Mouse (Mus musculus) right cerebral cortex, postnatal 25 days (tissue): Measurements from ENCODE around the gene Plxdc1.

Experiments used
- DNase-seq: peaks from one replicate; pipeline ENCODE4 v3.0.0; 2022

Plxdc1 gene

DNA sequence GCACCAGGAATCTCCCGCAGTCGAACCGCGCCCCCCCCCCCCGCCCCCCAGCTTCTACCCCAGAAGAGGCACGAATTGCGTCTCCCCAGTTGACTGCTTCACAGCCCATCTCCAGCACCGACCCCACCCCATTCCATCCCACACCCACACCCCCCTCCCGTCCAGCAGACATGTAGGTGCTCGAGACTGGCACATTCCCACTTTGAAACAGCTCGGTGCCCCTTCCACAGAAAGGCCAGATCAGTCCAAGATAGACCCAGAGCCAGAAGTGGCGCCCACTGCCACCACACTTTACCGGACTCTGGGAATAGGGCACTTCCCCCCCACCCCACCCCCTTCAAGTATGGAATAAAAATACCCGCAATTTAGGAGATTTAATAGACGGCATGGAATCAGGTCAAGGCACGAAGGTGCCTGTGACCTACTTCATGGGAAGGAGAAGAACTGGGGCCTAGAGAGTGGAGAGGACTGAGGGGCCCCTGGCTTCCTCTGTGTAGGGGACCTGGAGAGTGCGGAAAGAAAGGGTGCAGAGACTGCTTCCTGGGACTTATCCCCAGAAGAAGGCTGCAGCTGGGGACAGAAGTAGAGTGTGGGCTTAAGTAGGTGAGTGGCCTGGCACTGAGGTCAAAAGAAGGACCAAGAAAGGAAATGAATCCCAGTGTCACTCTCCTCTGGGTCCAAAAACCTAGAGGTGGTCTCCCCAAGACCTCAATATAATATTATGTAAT is 658 bp upstream of the Plxdc1 start:
- DNase-seq, result no peak

DNA sequence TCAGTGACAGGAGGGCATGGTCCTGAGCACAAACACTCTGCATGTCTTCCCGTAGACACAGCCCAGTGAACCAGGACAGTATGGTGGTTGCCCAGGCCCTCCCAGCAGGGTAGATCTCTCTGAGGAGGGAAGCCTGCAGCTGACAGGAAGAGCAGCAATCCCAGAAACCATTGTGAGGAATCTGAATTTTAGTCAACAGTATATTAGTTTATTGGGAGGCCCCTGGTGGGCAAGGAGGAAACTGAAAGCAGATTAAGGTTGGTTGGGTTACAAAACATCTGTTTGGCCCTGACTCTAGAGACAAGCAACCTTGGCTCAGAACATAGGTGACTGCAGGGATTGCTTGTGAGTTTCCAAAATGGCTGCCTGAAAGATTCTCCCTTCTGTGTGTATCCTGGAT is 2.3 kb downstream of the Plxdc1 start:
- no peak for DNase-seq

DNA sequence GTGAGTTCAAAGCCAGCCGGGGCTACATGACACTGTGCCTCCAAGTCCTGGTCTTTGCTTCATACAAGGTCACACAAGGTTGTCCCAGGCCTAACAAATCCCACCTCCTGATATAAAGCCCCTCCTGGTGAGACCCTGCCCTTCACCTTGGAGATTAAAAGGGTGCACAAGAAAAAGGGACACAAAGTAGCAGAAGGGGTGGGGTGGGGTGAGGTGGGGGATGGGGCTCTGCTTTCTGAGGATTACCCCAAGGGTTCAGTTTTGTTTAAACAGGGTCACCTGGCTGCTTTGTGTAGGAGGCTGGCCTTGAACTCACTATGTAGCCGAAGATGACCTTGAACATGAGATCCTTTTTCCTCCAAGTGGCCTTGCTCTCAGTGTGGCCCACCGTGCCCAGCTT is 2.7 kb downstream of the Plxdc1 start:
- no peak for DNase-seq

DNA sequence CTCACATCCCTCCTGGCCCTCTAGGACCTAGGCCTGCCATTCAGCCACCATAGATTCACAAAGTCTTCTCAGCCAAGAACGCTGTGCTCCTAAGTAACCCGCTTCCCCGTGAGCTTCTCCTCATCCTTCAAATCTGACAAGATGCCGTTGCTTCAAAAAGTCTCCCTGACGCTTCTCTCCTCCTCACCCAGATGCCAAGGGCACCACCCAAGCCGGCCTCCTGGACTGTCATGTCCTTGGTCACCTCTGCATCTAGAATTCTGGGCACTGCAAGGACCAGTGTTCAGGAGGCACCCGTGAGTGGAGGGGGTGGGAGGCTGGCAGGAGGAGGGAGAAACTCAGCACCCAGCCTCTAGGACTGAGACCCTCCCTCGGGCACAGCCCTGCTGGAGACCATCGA is 3.5 kb downstream of the Plxdc1 start:
- no peak for DNase-seq

DNA sequence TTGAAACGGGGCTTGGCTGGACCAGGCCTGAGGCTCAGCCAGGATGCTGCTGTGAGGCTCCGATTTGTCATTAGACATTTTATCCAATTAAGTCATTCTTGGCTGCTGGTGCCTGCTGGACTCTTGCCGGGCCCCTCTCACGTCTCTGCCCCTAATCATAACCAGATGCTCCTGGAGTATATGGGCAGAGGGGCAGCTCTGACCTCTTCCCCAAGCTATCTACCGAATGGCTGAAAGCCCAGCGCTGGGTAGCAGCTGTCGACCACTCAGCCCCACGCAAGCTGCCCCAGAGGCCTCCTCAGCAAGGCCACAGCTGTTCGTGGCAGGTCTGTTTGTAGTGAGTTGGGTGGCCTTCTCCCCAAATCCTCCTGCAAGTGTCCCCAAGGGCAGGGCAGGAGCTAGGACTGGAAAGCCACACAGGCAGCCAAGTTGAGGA is 5.7 kb downstream of the Plxdc1 start:
- DNase-seq, result no peak

DNA sequence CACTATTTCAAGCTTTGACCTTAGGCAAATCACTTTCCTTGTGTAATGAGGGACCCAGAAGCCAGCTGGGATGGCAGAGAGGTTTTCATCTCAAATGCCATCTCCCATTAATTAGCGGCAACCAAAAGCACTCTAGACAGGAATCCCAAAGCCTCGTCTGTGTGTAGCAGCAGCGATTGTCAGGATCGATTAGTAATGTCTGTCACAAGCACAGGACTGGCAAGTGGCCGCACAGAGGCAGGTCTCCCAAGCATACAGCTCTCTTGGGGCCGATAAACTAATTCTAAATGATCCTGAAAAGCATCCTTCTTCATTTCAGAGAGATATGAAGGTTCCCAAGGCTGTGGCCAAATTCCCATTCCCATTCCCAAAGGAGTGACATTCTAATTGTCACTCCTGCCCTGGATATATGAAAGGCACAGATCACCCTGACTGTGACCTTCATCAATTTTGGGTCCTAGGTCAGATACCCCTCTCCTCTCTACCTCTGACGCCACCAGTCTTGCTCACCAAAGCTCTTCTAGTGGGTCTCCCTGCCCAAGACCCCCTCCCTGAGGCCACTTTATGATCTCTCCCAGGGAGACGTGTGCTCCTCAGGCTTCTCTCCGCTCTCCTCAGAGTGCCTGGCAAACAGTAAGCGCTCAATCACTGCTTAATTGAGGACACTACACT is 6.3 kb downstream of the Plxdc1 start:
- no peak for DNase-seq

DNA sequence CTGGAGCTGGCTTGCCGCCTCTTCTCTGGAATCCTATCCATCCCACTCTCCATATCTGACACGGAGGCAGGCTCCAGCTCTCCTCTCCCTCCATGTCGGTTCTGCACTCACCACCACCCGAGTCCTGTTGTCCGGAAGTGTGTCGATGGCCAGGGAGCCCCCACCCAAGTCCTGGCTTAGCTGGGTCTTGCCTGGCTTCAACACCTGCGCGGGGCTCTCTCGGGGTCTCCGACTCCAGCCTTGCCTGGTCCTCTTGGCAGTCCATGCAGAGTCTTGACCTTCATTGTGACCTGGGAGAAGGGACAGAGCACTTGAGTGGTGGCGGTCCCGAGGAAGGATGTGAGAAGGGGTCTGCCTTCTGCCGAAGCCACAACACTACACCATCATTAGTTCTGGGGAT is 7.9 kb downstream of the Plxdc1 start:
- no peak for DNase-seq

DNA sequence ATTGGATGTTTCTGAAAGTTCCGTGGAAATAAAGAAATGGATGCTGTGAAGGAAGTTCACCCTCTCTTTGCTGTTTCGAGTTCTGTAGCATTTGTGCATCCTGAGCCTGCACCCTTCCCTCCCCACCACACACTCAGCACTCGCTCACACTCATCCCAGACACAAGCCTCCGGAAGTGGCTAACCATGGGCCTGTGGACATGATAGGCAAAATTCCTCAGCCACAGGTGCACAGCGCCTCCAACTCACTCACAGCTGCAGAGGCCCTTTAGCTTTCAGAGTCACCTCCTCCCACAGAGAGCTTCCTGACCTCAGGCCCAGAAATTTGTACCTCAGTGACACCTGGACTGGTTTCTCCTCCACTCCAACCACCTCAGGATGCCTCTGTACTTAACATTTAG is 8.4 kb downstream of the Plxdc1 start:
- DNase-seq, result no peak

DNA sequence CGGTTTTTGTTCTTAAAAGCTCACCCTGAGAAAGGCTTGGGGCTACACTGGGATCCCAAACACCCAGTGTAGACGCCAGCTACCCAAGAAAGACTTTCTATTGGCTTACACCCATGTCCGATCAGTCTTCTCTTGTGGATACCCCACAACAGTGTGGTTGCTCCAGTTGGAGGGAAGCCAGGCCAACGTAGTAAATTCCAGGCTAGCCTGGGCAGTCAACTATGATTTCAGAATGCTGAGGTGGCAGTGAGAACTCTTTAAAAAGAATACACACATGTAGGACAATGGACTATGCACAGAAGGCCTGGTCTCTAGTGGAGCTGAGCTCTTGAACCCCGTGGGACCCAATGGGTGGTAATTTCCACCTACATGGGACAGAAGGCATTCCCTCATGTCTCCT is 11.5 kb downstream of the Plxdc1 start:
- no peak for DNase-seq

DNA sequence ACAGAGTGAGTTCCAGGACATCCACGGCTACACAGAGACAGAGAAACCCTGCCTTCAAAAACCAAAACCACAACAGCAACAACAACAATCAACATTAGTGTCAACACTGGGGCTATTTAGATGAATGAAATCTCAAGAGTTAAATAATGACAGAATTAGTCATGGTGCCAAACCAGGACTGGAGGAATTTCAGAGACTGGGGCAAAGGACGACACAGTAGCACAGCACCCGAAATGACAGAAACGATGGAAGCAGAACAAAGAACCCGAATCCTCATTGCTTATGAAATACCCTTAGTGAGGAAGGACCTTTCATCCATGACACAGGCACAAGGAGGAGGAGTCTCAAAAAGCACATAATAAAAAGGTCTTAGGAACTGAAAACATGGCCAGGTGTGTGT is 12.1 kb downstream of the Plxdc1 start:
- DNase-seq, result no peak

DNA sequence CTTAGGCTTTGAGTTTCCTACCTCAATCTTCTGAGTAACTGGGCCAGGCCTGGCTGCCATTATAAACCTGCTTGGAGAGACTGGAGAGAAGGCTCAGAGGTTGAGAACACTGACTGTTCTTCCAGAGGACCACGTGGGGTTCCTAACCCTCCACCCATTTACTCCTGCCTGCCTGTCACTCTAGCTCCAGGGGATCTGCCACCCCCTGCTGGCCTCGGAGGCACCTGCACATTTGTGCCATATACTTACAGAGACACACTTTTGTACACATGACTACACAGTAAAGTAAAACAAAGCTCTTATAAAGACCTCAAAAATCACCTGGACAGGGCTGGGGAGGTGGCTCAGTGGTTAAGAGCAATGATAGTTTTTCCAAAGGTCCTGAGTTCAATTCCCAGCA is 13.8 kb downstream of the Plxdc1 start:
- no peak for DNase-seq

DNA sequence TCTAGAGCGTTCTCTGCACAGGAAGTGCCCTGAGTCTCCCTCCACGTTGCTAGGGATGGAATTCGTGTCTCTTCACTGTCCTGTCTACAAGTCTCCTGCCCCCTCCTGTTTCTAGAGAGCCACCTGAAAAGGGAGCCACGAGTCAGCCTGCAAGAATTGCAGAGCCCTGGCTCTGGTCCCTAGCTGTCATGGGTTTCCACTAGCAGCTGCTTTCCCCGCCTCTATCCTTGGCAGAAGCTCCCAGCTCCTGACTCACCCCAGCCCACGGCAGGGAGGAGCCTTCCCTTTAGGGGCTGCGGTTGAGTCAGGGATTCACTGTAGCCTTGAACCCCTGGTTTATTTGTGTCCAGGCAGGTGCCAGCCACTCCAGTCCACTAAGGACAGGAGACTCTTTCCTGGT is 15.0 kb downstream of the Plxdc1 start:
- peak; percentile 90 for DNase-seq

DNA sequence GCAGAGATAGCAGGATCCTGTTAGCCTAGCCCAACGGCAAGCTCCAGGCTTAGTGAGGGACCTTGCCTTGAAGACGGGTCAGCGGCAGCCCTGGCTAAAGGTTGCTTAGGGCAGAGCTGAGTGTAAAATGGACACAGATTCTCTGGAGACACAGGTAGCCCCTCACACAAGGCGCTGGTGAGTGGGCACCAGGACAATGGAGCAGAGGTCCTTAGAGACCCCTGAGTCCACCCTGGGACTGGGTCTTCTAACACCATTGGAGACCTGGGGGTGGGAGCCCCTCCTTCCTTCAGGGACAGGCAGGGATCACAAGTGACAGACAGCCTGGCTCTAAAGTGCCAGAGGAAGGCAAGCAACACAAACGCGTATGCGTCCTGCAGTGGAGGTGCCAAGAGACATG is 15.5 kb downstream of the Plxdc1 start:
- DNase-seq, result no peak

DNA sequence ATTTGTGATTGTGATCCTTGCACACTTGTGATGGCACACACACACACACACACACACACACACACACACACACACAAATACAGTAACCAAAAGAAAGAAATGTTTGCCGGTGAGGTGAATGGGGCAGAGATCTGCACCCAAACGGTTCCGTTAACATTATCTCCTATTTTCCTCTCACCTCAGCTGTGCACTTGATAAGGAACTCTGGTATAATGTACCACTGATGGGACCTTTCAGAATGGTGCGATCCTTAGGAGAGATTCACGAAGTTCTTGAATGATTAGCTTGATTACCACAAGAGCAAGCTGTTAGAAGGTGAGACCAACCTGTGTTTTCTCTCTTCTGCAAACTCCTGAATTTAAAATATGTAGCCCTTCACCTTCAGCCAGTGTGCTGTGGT is 17.9 kb downstream of the Plxdc1 start:
- no peak for DNase-seq

DNA sequence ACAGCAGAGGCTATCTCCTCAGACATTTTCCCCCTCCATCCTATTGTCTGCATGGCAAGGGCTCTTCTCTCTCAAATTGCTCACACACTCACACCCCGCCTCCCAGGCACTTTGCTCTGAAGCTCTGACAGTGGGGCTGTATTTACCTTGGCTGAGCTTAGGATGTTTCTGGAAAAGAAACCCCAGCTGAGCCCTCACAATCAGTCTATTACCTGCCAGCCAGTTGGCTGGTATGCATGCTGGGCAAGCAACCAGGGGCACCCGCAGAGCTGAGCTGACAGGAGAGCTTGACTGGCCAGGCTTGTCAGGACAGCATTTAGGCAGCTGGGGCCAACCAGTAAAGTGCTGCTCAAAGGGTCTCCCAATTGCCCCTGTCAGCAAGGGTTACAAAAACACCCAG is 19.1 kb downstream of the Plxdc1 start:
- no peak for DNase-seq

DNA sequence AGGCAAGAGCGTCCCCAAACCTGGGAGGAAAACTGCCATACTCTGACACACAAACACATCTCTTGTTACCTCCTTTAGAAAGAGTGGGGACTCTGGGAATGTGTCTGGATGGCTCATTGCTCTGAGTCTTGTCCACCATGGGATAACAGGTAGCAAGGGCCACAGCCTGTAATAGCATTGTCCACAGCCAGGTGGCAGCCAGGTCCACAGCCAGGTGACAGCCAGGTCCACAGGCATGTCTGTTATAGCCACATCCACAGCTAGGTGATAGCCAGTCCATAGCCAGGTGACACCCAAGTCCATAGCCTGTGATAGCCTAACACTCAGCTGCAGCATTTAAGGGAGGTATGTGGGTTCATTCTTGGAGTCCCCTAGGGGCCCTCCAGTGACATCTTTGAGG is 25.3 kb downstream of the Plxdc1 start:
- no peak for DNase-seq

DNA sequence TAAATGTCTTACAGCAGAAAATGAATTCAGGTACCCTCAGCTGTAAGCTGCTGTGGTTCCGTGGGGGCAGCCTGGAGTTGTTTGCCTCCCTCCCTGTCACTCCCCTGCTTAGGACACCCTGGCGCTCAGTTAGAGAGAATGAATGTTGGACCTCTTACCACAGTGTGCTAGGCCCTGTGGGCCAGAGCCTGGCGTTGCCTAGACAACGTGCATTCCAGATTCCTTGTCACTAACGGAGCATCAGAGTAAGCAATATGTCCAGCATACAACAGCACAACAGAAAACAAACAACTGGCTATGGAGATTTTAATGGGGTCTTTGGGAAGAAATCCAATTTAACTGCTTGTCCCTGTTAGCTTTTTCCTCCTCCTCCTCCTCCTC is 27.0 kb downstream of the Plxdc1 start:
- no peak for DNase-seq

DNA sequence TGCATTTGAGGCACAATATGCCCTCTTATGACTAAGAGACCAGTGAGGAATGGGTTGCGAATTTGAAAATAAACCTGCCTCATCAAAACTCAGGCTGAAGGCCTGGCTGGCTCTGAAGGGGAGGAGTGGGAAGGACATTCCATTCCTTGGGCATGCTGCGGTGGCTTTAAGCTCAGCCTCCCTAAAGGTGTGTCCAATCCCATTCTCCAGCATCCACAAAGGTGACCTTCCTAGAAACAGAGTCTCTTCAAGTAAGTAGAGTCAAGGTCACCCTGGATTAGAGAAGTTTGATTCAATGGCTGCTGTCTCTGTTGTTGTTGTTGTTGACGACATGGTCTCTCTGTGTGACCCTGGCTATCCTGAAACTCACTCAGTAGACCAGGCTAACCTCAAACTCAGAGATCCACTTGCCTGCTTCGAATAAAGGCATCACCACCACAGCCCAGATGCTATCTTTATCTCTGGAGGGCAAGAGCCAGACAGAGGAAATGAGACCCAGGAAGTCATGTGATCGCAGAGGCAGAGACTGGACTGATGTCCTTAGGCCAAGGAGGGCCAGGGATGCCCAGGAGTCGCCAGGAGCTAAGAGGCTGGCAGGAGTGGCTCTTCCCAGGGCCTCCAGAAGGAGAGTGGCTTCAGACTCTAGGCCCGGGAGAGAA is 27.5 kb downstream of the Plxdc1 start:
- DNase-seq, result no peak

DNA sequence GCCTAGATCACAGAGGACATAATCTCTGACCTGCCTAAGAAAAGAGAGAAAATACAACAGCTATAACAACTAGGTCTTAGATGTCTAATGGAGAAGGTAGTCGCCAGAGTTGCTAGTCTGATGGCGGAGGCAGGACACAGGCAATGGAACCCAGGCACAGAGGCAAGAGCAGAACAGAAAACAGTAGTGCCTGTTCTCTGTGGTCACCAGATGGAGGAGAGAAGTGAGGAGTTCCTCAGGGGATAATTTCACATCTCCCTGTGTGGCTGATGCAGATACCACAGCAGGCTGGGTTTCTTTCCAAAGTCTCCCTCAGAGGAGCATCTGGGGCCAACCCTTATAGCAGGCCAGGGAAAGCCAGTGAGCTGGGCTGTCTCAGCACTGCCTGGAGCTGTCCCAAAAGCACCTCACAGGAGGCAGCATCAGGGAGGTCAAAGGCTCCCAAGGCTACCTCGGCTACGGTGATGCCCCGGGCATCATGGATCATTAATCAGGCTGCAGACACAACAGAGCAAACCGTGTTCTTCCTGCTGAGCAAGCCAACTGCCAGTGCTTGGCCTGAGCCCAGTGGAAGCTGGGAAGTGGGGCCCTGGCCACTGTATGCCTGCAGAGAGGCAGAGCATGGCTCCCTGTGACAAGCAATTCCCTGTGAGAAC is 29.2 kb downstream of the Plxdc1 start:
- no peak for DNase-seq

DNA sequence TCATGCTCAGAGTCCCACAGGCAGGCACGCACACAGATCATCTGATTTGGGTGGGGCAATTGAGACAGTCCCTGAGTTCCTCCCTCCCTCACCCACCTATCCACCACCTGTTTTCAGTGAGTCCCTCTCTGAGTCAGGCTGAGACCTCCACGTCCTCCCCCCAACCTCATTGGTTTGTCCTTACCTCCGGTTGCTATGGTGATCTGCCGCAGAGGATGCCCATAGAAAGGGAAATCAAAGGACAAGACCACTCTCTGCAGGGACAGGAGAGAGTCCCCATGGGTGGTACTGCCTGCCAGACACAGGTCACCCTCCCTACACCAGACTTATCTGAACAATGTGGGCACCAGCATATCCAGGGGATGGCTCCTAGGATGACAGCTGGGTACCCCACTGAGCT is 30.3 kb downstream of the Plxdc1 start:
- no peak for DNase-seq

DNA sequence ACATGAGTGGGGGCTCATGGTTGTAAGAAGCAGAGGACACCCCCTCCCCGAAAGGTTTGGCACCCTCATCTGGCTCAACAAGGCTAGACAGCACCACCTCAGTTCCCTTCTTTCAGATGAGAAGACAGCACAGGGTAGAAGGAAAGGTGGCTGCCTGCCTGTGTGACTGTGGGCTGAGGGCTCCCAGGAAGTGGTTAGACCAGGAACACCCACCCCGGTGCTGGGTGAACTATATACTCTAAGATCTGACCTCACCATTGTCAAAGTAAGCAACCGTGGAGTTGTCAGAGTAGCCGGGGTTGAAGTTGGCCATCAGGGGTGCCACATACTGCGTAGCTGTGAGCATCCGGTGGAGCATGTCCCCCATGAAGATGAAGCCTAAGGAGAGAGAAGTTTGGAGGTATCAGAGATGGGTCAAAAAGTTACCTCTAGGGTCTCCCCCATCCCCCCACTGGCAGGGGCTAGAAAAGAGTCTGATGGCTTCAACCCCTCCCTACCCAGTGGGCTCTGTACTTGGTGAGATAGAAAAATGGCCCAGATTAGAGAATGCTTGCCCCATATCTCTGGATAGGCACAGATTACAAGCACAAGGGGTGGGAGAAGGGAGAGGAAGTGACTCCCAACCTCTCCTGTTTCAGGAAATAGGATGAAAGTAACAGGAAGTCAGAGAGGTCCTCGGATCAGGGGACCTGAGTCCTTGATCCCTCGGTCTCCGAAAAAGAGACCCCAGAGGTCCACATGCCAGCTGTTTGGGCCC is 30.9 kb downstream of the Plxdc1 start:
- DNase-seq, result no peak

DNA sequence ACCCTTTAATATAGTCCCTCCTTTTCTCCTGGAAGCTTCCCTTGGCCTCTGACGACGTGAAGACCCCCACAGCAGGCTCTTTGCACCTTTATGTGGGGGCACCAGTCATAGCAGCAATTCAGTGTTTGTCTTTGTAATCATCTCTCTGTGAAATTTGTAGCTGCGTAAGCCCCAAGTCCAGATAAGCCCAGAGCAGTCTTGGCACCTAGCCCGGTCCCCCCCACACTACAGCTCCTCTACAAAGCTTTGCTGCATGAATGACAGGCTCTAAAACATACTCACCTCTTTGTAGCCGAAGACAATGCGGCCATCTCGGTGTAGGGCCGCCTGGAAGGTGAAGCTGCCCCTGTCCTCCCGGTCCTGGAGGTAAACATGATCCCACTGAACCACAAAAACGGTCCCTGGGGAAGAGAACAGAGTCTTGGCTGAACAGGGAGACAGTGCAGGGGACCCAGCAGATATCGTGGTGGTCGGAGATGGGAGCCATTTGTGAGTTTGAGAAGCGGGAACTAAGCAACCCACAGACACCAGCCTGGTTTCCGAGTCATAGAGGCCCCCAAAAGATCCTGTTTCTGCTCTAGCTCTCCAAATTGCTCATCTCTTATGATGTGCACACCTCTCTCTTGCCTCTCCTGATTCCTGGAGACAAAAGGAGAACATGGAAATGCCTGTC is 31.6 kb downstream of the Plxdc1 start:
- no peak for DNase-seq

DNA sequence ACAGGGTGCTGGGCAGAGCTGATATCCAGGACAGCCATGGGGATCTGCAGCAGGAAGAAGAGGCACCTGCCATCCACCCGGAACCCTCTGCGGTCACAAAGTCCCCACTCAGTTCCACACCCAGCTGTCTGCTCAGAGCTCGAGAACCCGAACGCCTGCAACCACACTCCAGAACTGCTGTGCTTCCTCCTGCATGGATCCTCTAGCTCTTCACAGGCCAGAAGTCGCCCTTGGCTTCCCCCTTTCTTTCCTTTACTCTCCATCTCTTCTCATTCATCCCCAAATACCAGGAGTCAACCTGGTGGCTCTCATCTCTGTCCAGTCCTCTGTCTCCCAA is 32.3 kb downstream of the Plxdc1 start:
- no peak for DNase-seq
